Mouse (Mus musculus): ENCODE results near the gene Stac3.

Gene Stac3

DNA sequence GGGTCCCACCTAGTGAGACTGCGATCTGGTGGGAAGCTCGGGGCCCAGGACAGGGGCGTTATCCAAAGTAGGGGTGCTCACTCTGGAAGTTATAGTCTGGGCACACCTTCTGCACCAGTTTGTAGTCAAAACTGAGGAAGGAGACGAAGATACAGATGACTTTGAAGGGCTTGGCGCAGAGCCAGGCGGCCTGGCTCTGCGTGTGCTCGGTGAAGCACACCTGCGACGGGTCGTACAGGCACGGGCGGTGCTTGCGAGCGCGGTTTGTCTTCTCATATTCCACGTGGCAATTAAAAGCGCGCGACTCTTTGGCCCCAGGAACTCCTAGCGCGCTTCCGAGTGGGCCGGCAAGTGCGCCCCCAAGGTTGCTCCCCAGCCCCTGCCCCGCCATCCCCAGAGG lies 24.6 kb downstream of the Stac3 start:
- DNase-seq, result no peak

DNA sequence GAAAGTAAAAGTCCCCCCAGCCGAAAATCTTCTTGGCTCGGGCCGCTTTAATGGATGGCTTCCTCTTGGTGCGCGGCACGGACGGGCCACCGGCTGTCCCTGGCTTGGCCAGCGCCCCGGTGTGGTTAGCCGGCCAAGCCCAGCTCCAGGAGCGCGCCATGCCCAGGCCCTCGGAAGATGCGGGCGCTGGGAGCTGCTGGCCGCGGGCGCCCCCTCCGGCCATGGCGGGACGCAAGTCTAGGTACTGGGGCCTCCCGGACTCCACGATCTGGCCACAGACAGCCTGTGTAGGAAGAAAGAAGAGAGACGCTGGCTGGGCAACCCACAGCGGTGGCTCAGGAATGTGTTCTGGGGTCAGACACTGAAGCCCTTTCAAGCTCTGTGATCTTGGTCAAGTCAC lies 25.2 kb downstream of the Stac3 start:
- DNase-seq, result no peak

DNA sequence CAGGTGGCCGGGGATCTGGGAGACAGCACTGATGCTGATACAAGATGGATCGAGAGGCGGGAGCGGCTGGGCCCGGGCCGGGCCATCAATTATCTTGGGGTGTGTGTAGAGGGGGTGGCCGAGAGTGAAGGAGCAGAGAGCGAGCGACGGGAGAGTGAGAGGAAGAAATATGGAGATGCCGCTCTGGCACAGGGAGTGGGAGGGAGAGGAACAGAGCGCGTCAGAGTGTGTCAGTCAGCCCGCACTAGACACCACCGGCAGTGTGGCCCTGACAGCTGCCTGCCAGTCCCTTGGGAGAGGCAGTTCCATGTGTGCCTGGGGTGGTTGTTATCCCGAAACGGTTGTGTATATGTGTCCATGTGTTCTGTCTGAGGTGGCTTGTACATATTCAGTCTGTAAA lies 26.0 kb downstream of the Stac3 start:
- DNase-seq, result no peak

DNA sequence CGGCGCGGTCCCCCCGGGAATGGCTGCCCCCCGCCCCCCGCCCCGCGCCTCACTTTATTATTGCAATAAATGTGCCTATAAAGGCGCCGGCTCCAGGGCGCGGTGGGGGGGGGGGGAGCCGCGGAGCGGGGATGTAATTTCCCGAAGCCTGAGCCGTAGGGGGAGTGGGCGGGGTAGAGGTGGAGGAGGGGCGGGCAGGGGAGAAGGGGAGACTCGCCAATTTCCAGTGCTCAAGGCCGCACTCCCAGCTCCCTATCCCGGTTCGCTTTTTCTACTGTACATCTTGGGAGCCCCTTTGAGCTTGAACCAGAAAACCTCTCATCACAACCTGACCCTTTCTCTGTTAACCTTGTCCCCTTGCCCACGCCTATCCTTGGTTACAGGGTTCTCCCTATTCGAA lies 29.5 kb downstream of the Stac3 start:
- DNase-seq, result no peak

DNA sequence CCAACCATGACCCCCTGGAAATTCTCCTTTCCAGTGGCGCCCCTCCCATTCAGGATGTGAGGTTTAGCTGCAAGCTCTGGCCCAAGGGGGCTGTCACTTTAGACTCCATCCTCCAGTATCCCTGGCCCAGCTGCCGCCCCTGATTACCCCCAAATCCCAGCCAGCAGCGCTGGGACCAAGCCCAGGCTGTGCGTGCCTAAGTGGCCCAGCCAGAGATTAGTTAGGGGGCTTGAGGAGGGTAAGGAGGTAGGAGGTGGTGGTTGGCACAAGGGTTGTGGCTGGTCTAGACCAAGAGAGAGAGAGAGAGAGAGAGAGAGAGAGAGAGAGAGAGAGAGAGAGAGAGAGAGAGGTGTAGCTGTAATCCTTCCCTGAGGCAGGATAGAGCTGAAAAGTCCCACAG lies 30.1 kb downstream of the Stac3 start:
- no peak for DNase-seq

DNA sequence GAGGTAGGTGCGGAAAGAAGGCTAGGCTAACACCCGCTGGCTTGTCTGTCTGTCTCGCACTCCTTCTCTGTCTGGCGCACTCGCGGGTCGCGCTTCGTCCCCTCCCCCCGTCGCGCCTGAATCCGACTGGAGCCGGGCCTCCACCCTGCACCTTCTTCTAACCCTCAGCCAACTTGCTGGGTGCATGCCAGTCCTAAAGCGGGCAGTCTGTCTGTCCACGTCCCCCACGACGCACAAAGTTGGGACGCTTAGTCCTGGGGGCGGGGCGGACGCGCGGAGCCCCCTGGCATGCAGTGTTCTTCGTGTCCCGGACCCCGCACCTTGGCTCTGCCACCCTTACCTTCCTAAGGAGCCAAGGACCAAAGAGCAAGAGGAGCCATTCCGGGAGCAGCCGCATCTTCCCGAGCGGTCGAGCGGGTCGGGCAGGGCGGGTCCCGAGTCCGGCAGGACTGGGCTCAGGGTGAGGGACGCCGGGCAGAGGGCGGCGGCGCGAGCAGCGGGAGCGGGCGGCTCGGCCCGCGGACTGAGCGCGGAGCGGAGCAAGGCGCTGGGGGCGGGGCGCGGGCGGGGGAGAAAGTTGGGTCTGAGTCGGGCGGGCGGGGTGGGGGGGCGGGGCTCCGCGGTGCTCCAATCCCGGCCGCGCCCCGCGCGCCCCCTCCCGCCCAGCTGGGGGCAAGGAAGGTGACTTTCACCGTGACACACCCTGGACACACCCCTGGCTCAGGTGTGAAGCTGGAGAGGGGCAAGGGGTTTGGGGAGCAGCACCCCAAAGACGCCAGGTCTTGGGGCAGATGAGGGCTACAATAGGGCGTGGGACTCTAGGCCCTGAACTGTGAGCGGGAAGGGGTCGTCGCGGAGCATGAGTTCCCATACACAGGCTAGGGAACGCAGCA lies 32.8 kb downstream of the Stac3 start, which contains the start of gene Nxph4:
Gene Nxph4, minus strand, starts transcription at position 524 of the 893 bp plus-strand sequence.
- no peak for DNase-seq

DNA sequence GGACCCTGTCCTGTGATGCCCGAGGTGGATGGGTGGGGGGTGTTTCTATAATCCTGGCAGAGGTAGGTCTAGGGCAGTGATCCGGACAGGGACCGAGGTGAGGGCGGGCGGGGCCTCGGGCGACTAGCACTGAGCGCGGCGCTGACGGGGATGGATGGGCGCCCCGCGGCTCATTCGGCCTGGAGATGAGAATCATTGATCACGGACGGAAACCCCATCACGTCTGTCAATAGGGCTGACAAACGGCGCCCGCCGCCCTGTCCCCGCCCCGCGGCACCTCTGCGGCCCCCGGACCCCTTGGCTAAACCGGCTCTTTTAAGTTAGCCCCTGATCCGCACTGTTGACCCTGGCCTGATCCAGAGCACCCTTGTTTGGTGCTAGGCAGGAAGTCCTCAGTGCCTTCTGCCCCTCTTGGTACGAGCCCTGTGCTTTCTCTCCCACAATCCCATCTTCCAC lies 33.5 kb downstream of the Stac3 start:
- DNase-seq, result no peak

DNA sequence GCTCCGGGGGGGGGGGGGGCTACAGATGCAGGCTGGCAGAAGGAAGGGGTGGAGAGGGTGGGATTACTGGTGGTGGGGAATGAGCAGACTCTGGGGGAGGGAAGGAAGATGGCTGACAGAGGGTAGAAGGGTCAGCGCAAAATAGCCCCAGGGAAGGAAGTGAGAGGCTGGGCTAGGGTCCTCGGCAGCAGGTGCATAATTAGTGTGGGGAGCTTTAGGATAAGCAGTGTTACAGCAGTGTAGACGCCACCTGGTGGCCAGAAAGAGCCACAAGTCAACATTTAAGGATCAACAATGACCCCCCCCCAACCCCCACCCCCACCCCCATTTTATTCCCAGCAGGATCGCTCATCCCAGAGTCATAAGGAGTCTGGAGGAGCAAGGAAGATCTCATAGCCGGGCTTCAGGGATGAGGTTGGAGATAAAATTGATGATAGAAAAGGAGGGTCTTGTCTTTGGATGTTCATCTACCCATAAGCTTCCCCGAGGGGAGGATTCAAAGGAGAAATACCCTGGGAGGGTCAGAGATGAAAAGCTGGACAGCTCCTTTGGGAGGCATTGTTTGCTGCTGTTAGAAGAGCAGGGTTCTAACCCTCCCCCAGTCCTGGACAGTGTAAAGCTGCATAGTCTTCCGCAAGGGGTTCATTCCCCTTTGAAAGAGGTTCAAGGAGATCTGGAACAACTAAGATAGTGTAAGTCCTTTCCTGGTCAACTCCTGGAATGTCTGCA lies 35.3 kb downstream of the Stac3 start:
- peak; percentile 60 for DNase-seq

DNA sequence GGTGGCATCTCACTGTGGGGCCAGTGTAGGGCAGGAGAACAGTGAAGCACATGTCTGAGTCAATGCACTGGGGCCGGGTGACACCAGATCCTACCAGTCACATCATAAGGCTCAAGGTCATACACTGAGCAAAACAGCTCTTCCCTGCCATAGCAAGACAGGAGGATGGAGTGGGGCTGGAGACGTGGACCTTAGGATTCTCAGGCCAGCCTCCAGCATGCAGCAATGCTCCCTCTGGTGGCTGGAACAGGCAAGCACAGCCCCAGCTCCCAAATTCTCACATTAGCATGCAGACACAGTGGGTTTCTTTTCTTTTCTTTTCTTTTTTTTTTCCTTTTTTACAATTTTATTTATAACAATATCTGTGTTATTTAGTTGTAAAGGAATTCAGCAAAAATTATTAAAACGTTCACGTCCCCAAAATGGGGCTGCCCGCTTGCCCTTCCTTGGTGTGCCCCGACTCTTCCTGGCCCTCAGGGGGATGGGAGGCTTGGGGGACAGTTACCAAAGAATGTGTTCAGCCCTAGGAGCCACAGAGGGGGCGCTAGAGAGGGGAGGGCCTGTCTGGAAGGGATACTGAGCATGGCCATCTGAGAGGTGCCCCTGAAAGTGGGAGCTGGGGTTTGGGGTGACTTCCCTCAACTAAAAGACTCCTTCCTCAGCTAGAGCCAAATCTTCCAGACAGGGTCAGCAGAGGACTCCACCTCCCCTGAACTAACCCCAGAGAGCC lies 36.5 kb downstream of the Stac3 start:
- peak; percentile 83 for DNase-seq

DNA sequence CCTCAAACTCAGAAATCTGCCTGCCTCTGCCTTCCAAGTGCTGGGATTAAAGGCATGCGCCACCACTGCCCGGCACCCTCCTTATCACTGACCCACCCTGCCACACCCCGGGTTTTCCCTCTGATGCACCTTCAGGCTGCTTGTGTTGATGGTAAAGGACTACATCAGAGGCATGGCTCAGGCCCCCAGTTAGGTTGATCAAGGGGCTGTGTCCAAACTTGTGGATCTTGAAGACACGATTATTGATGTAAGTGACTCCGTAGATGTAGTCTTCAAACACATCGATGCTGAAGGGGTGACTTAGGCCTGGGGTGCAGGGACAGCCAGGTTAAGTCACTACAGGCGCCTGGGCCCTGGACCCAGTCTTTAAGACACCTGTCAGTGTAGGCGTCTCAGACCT lies 40.0 kb downstream of the Stac3 start:
- no peak for DNase-seq

DNA sequence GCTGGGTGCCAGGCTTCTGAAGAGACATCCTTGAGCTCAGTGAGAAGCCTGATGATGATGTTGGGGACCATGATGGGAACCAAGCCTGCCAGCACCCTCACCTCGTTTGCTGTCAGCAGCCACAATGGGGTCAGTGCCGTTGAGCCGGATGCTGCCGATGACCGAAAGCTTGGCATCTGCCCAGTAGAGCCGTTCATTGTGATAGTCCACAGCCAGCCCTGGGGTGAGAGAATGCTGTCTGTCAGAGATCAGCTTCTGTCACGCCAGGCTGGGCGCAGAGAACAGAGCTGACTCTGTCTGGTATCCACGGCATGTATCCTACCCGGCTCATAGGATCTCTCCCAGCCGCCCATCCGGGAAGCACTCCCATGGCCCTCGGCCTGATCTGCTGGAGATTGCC lies 40.6 kb downstream of the Stac3 start:
- DNase-seq, result no peak

DNA sequence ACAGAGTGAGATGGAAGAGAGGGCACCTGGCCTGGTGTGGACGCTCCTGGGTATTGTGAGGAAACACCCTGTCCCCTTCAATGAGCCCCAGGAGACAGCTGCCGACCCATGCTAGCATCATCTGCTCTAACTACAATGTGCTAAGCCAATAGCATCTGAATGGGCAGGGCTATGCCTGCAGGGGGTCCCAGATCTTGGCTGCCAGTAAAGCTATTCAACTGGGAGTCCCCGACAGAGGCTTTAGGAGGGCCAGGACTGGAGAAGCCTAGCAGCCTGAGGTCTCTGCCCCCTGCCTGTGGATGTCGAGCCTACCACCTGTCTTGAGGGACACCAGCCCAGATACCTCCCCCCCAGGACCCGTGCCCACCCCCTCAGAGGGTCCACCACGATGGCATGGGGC lies 41.2 kb downstream of the Stac3 start:
- DNase-seq, result no peak

DNA sequence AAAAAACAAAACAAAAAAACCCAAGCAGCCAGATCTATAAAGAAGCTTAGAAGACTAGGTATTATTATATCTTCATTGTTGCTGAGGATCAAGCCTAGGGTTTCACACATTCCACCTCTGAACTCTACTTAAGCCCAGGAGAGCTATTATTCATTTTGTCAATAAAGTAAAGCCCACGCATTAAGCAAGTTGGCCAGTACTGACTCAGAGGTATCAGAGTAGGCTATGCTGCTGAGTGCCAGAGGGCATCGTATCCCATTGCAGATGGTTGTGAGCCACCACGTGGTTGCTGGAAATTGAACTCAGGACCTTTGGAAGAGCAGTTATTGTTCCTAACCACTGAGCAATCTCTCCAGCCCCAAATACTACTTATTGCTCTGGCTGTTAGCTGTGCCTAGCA lies 42.4 kb downstream of the Stac3 start:
- no peak for DNase-seq

DNA sequence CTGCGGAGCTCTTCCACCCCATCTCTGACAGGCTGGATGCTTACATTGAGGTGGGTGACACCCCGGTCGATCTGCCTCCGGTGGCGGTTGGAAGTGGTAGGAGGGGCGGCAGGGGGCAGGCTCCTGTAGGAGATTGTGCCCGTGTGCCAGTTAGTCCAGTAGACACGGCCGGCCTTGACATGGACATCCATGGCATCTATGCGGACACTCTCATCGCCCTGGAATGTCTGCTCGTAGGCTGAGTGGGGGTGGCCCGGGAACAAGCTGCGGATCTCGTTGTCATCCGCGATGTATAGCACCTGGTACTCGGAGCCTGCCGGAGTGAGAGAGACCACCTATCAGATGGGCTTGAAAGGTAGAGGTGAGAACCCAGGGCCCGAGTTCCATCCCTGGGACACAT lies 42.9 kb downstream of the Stac3 start:
- DNase-seq, result no peak

DNA sequence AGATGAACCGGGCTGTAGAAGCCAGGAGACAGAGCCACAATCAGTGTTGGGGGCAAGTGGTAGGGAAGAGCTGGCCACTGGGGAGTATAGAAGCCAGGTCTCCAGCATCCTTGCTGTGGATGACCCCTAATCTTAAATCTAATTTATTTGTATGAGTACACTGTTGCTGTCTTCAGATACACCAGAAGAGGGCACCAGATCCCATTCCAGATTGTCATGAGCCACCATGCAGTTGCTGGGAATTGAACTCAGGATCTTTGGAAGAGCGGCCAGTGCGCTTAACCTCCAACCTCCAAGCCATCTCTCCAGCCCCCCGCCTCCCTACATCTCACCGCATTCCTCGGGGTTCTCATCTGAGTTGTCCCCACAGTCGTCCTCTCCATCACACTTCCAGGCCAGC lies 45.0 kb downstream of the Stac3 start:
- DNase-seq, result no peak

DNA sequence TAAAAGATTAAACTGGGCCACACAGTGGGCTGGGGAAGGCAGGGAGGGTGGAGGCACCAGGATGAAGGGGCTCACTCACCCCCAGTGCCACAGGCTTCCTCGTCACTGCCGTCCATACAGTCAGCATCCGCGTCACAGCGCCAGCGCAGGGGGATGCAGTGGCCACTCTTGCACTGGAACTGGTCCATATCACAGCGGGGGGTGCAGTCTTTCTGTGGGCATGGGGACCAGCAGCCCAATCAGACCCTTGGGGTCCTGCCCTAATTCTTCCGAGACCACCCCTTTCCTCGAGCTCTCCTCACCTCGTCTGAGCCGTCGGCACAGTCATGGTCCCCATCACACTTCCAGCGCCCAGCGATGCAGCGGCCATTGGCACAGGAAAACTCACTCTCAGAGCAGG lies 46.8 kb downstream of the Stac3 start:
- no peak for DNase-seq

DNA sequence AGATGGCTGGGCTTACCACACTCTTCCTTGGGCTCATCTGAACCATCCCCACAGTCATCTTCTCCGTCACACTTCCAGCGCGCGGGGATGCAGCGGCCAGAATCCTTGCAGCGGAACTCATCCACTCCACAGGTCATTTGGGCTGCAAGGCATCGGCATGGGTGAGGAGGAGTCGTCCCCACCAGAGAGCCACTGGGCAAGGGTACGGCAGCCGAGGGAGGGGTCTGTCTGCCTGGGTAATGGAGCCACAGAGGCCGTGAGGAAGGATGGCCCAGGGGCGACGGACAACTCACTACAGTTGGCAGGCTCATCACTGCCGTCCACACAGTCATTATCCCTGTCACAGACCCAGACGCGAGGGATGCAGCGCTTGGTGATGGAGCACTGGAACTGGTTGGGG lies 48.4 kb downstream of the Stac3 start:
- no peak for DNase-seq

DNA sequence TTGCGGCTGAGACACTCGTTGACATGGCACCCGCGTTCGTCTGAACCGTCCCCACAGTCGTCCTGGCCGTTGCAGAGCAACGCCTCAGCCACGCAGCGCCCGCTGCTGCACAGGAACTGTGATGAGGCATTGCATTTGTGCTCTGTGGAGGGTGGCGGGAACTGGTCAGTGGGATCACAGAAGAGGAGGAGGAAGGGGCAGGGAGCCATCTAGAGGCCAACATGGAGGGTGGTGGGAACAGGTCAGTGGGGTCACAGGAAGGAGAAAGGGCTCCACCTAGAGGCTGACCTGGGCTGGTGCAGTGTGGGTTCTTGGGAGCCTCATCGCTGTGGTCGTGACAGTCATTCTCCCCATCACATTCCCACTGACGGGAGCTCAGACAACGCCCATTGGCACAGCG lies 54.2 kb downstream of the Stac3 start:
- no peak for DNase-seq

DNA sequence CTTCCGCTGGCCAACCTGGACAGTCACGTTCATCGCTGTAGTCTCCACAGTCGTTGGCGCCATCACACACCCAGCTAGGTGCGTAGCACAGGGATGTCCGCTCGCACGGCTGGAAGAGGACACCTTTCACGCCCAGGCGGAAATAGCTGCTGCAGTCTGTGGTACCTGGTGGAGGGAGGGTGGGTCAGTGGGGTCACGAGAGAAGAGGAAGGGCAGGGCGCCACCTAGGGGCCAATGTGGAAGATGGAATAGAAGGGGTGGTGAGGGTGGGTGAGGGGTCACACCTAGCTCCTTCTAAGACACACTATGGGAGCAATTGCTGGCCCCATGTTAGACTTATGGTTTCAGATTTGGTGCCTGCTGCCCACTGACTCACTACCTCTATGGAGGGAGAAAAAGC lies 55.9 kb downstream of the Stac3 start:
- DNase-seq, result no peak
